Mouse (Mus musculus) stomach, embryonic 14.5 days (tissue): ENCODE data around the gene Tpcn2. TPM values are rescaled to one million over a fixed set of nuclear protein-coding genes. Genes with fewer than 3 reads are reported as not detected.

ENCODE experiments used
- ATAC-seq: fragments of 200-750 bp; cut with Nextera tagmentation; 2 replicates; pipeline ENCODE4 v1.8.0; 2017; ENCODE audit warnings: low read depth, moderate TSS enrichment; ENCODE audit not compliant: insufficient number of reproducible peaks, insufficient read depth, low FRiP score
- H3K27ac ChIP-seq: fragments of 300-500 bp; sonication (generic); 2 replicates; pipeline ENCODE4 v1.5.1; 2014; ENCODE audit warnings: mild to moderate bottlenecking, low read length, moderate library complexity, mixed read lengths
- H3K27me3 ChIP-seq: fragments of 300-500 bp; sonication (generic); 2 replicates; pipeline ENCODE4 v1.6.1; 2014; ENCODE audit warnings: low read length, control low read depth, mixed read lengths; ENCODE audit not compliant: control insufficient read depth, insufficient read depth
- H3K36me3 ChIP-seq: fragments of 300-500 bp; sonication (generic); 2 replicates; pipeline ENCODE4 v1.6.1; 2014; ENCODE audit warnings: mild to moderate bottlenecking, control low read depth, low read length, moderate library complexity, mixed read lengths; ENCODE audit not compliant: control insufficient read depth, insufficient read depth
- H3K4me1 ChIP-seq: fragments of 300-500 bp; sonication (generic); 2 replicates; pipeline ENCODE4 v1.6.1; 2014; ENCODE audit warnings: low read length, control low read depth, mixed read lengths; ENCODE audit not compliant: control insufficient read depth, insufficient read depth
- H3K4me2 ChIP-seq: fragments of 300-500 bp; sonication (generic); replicated peaks from 2 replicates; pipeline ENCODE4 v1.6.1; 2014; ENCODE audit warnings: low read depth, low read length, control low read depth
- H3K4me3 ChIP-seq: fragments of 300-500 bp; sonication (generic); 2 replicates; pipeline ENCODE4 v1.5.1; 2014; ENCODE audit warnings: low read depth, low read length, control low read depth
- H3K9ac ChIP-seq: fragments of 300-500 bp; sonication (generic); replicated peaks from 2 replicates; pipeline ENCODE4 v1.6.1; 2014; ENCODE audit warnings: low read depth, mild to moderate bottlenecking, control low read depth, low read length, moderate library complexity, mixed read lengths
- H3K9me3 ChIP-seq: fragments of 300-500 bp; sonication (generic); 2 replicates; pipeline ENCODE4 v1.6.1; 2016; ENCODE audit warnings: low read depth, low read length, control low read depth; ENCODE audit not compliant: control insufficient read depth
- WGBS: fragments of 180-500 bp; shearing (Covaris S2); extraction: QIAGEN DNeasy Blood & Tissue Kit; methylation state at CpG from one replicate; pipeline ENCODE4 v1.1.7; 2014; 5-methylcytosine and 5-hydroxymethylcytosine counted together
- polyA plus RNA-seq: library from polyadenylated mRNA; unstranded; fragments of >200 nt; fragmentation: Nextera tagmentation; extraction: Ambion mirVana; gene quantifications from 2 replicates; pipeline ENCODE4 v1.2.1, GENCODE M21; 2014

Gene Tpcn2
- polyA plus RNA-seq, 1 experiment from 2014 or later, result 5.3 TPM

DNA sequence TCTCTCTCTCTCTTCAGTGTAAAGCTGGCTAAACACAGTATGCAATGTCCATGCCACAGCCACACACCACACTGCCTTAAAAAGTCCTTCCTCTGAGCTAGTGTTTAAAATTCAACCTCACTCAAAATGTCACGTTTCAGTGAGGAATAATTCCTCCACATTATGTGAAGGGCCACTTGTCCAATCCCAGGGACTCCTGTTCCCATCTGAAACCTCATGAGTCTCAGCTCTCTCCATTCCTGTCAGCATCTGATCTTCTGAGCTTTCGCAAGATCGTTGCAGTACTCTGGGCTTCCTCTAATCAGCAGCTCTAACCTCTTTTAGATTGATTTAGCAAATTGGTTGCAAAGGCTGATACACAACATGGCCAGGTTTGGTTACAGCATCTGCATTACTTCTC lies 144.2 kb downstream of the Tpcn2 start:
- Histone ChIP-seq H3K36me3 (no peaks in the 10 kb centered on the region), H3K4me3 (no peak overlapping the region), H3K4me2 (no peak overlapping the region), H3K27ac (no peak overlapping the region), H3K27me3 (no peaks in the 10 kb centered on the region), H3K4me1 (no peaks in the 10 kb centered on the region), H3K9me3 (peaks cover 6% of the 10 kb centered on the region; the same call in 1 of the 2 replicates), H3K9ac (no peak overlapping the region)
- ATAC-seq, result no peak
- 93% methylated on average over 3 of the region's 3 CpGs for WGBS

DNA sequence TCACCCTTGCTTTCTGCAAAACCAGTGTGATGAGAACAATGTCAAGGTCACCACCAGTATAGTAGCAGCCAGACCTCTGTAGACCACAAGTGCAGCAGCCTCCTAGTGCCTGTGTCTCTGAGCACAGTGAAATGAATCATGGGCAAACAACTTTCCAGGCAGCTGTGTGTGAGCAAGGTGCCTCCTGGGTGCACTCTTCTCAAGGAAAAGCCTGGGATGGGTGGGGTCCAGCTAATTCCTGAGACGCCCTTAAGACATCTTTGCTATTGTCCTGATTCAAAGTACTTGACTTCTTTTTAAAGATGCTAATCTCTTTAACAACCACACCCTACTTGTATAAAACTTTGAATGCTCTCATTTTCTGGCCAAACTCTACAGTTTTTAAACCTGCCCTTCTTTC lies 144.7 kb downstream of the Tpcn2 start:
- Histone ChIP-seq H3K9me3 (peaks cover 6% of the 10 kb centered on the region; the same call in 1 of the 2 replicates), H3K36me3 (no peaks in the 10 kb centered on the region), H3K4me3 (no peak overlapping the region), H3K27ac (no peak overlapping the region), H3K9ac (no peak overlapping the region), H3K4me1 (no peaks in the 10 kb centered on the region), H3K27me3 (no peaks in the 10 kb centered on the region), H3K4me2 (no peak overlapping the region)
- ATAC-seq, result no peak
- 57% methylated on average over 1 of the region's 1 CpGs for WGBS

DNA sequence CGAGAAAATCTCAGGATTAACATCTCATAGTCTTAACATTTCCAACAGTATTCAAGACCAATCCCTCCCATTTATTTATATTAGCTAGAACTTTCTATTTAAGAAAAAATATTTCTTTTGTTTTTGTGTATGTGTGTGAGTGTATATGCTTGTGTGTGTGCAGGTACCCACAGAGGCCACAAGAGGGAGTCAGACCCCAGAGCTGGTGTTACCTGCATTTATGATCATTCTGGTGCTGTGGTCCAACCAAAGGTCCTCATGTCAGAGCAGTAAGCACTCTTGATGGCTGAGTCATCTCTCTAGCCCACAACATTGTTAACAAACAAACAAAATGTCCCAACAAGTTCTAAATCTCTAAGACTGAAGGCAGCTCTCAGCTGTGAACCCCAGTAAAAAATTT lies 145.9 kb downstream of the Tpcn2 start:
- ATAC-seq, result no peak
- no peaks in the 10 kb centered on the region for H3K36me3 ChIP-seq
- H3K27ac ChIP-seq, result no peak overlapping the region
- H3K4me3 ChIP-seq, result no peak overlapping the region
- no peak overlapping the region for H3K9ac ChIP-seq
- no peaks in the 10 kb centered on the region for H3K4me1 ChIP-seq
- H3K27me3 ChIP-seq, result no peaks in the 10 kb centered on the region
- no peak overlapping the region for H3K4me2 ChIP-seq
- H3K9me3 ChIP-seq, result peaks cover 6% of the 10 kb centered on the region; the same call in 1 of the 2 replicates
- WGBS, result 79% methylated on average over 1 of the region's 1 CpGs

DNA sequence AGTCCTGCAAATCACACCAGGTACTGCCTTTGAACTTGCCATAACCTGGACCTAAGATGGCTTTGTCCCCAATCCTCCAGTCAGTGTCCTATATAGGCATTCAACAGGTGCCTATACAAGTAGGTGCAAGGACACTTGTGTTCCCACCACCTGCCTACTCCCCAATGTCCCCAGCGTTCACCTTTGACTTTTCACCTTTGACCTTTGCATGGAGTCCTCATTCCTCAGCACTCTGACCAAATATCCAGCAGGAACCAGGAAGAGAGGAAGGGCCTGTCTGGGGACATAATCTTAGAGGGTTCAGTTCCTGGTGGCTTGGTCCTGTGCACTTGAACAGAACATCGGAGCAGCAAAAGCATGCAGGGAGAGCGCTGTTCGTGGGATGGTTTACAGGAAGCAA lies 147.0 kb downstream of the Tpcn2 start:
- H3K9ac ChIP-seq, result no peak overlapping the region

More for the DNA sequence above, 147.0 kb downstream of the Tpcn2 start:
- peaks cover 6% of the 10 kb centered on the region; the same call in 1 of the 2 replicates for H3K9me3 ChIP-seq
- 83% methylated on average over 4 of the region's 4 CpGs for WGBS
- ATAC-seq, result no peak
- no peak overlapping the region for H3K27ac ChIP-seq
- H3K4me3 ChIP-seq, result no peak overlapping the region
- H3K4me1 ChIP-seq, result no peaks in the 10 kb centered on the region
- no peaks in the 10 kb centered on the region for H3K36me3 ChIP-seq
- no peaks in the 10 kb centered on the region for H3K27me3 ChIP-seq
- H3K4me2 ChIP-seq, result no peak overlapping the region

Other genes with a start within 250 kb of the Tpcn2 start
- gene 1810010D01Rik, start 75.9 kb downstream of the Tpcn2 start, polyA plus RNA-seq, result 0.71 and 0.88 TPM in 2 replicates
- 2.9 and 3.7 TPM in 2 replicates for gene Mrgprf, start 16.8 kb upstream of the Tpcn2 start, polyA plus RNA-seq
- not detected in 2 replicates for gene Mrgprd, start 30.8 kb upstream of the Tpcn2 start, polyA plus RNA-seq